Mouse (Mus musculus) embryonic facial prominence, embryonic 11.5 days (tissue): Measurements from ENCODE around the gene Obp2b. TPM values are rescaled to one million over a fixed set of nuclear protein-coding genes. Genes with fewer than 3 reads are reported as not detected.
"Not testable (repeated sequence)": the region's sequence is repeated elsewhere in the genome, so short reads cannot be mapped to it uniquely, and the experiment has no call there.

Experiments
- ATAC-seq: fragments of 200-750 bp; cut with Nextera tagmentation; replicated peaks from 2 replicates; pipeline ENCODE4 v1.8.0; 2017; ENCODE audit warnings: low read depth; ENCODE audit not compliant: insufficient number of reproducible peaks, low FRiP score, low TSS enrichment
- DNase-seq: peaks from one replicate; pipeline ENCODE4 v3.0.0-alpha.2; 2015; ENCODE audit warnings: low spot score
- H3K27ac ChIP-seq: fragments of 300-500 bp; sonication (generic); replicated peaks from 2 replicates; pipeline ENCODE4 v1.5.1; 2014; ENCODE audit warnings: mild to moderate bottlenecking, low read depth, low read length, control low read depth
- H3K27me3 ChIP-seq: fragments of 300-500 bp; sonication (generic); 2 replicates; pipeline ENCODE4 v1.6.1; 2014; ENCODE audit warnings: mild to moderate bottlenecking, low read length, moderate library complexity, mixed read lengths; ENCODE audit not compliant: control insufficient read depth, insufficient read depth
- H3K36me3 ChIP-seq: fragments of 300-500 bp; sonication (generic); replicated peaks from 2 replicates; pipeline ENCODE4 v1.6.1; 2014; ENCODE audit warnings: low read depth, mild to moderate bottlenecking, low read length, moderate library complexity, mixed read lengths; ENCODE audit not compliant: control insufficient read depth, insufficient read depth
- H3K4me1 ChIP-seq: fragments of 300-500 bp; sonication (generic); 2 replicates; pipeline ENCODE4 v1.6.1; 2014; ENCODE audit warnings: low read length, mixed read lengths; ENCODE audit not compliant: control insufficient read depth, insufficient read depth
- H3K4me2 ChIP-seq: fragments of 300-500 bp; sonication (generic); 2 replicates; pipeline ENCODE4 v1.6.1; 2014; ENCODE audit warnings: low read depth, mild to moderate bottlenecking, control low read depth, low read length, moderate library complexity
- H3K4me3 ChIP-seq: fragments of 300-500 bp; sonication (generic); 2 replicates; pipeline ENCODE4 v1.5.1; 2014; ENCODE audit warnings: low read depth, low read length, control low read depth
- H3K9ac ChIP-seq: fragments of 300-500 bp; sonication (generic); replicated peaks from 2 replicates; pipeline ENCODE4 v1.6.1; 2014; ENCODE audit warnings: mild to moderate bottlenecking, control low read depth, low read length
- H3K9me3 ChIP-seq: fragments of 300-500 bp; sonication (generic); replicated peaks from 2 replicates; pipeline ENCODE4 v1.6.1; 2016; ENCODE audit warnings: mild to moderate bottlenecking, low read length, inconsistent platforms, mixed read lengths; ENCODE audit not compliant: control insufficient read depth
- WGBS: fragments of 180-500 bp; shearing (Covaris S2); extraction: QIAGEN DNeasy Blood & Tissue Kit; methylation state at CpG from one replicate; pipeline ENCODE4 v1.1.7; 2014; 5-methylcytosine and 5-hydroxymethylcytosine counted together
- polyA plus RNA-seq: library from polyadenylated mRNA; unstranded; fragments of >200 nt; fragmentation: Nextera tagmentation; extraction: Ambion mirVana; gene quantifications from 2 replicates; pipeline ENCODE4 v1.2.1, GENCODE M21; 2014

Gene Obp2b
- polyA plus RNA-seq, 1 experiment from 2014 or later = not detected

DNA sequence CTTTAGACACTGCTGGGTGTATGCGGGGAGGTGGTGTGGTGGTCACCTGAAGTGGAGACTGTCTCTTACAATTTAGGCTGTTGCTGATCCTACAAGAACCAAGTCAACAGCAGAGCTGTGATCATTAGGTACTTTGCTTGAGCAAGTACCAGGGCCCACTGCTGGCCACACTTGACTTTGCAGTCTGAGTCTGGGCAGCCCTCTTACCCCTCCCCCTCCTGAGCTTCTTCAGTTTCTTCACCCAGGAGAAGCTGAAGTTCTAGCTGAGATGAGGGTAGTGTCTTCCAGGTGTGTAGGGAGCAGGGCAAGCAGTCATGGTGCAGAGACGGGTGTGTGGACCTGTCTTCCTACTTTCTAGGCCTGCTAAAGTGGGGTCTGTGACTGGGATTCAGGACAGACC lies 28.7 kb upstream of the Obp2b start:
- 69% methylated on average over 2 of the region's 2 CpGs for WGBS
- no peak overlapping the region for H3K9ac ChIP-seq
- ATAC-seq = no peak

DNA sequence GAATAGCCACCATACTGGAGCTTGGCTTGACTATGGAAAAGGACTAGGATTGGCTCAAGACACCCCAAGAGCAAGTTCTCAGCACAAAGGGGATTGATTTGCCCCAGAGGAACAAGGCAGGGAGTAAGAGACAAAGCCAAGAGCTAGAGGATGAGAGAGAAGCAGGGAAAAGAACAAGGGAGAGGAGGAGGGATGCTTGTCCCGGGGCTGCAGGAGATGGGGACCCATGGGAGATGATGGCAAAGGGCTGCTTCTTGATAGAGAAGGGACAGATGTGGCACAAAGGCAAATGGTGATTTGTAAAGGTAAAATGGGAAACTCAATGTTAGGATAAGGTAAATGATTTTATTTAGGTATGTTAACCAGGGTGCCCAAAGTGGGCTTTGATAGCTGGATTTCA lies 27.8 kb upstream of the Obp2b start:
- H3K9ac ChIP-seq, H3K4me3 ChIP-seq, ATAC-seq, H3K27ac ChIP-seq, H3K4me2 ChIP-seq, DNase-seq, H3K9me3 ChIP-seq, H3K4me1 ChIP-seq, H3K27me3 ChIP-seq, H3K36me3 ChIP-seq: not testable (repeated sequence)
- WGBS = 97% methylated on average over 1 of the region's 1 CpGs

More for the DNA sequence above, 28.7 kb upstream of the Obp2b start:
- Histone ChIP-seq H3K4me1 (no peaks in the 10 kb centered on the region), H3K27me3 (no peaks in the 10 kb centered on the region), H3K36me3 (no peaks in the 10 kb centered on the region), H3K27ac (no peak overlapping the region), H3K4me3 (no peak overlapping the region), H3K4me2 (no peak overlapping the region), H3K9me3 (no peaks in the 10 kb centered on the region)
- DNase-seq = peak; percentile 56

DNA sequence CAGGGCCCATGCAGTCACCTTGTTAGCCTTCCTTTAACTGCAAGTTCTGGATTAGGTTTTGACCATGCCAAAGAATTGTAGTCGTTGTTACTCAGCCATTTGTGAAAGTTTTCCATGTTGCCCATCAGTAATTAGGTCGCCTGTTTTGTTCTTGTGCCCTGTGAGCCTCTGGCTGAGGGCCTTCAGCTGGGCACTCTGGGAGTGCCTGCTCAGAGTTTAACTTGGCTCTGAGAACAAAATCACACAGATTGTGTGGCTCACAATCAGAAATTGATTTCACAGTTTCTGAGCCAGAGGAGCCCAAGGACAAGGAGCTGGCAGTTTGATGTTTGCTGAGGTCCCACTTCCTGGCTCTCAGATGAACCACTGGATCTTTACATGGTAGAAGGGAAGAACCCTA lies 27.0 kb upstream of the Obp2b start:
- not testable (repeated sequence) for H3K4me3 ChIP-seq, ATAC-seq, DNase-seq, H3K9me3 ChIP-seq, H3K27me3 ChIP-seq, H3K9ac ChIP-seq, H3K27ac ChIP-seq, H3K4me2 ChIP-seq, H3K36me3 ChIP-seq, H3K4me1 ChIP-seq
- 68% methylated on average over 2 of the region's 2 CpGs for WGBS

DNA sequence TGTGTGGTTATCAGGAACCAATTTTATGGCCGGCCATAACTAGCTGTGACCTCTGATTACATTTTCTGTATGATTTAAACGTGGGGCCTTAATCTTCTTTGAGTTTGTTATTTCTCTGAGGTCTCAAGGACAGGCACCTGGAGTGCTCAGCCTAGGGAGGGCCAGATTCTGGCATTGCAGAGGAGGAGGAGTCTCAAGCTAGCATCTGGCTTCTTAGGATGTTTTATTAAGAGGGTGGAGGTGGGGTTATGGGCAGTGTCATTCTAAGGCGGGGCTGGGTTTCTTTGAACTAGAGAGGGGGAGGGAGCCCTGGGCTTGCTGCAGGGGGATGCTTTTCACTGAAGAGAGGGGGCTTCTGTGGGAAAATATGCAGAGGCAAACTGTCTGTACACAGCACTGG lies 25.2 kb upstream of the Obp2b start:
- H3K36me3 ChIP-seq, H3K9ac ChIP-seq, H3K4me2 ChIP-seq, H3K27me3 ChIP-seq, H3K9me3 ChIP-seq, ATAC-seq, H3K27ac ChIP-seq, H3K4me1 ChIP-seq, H3K4me3 ChIP-seq: not testable (repeated sequence)
- peak; percentile 9 for DNase-seq
- 34% methylated on average over 3 of the region's 3 CpGs for WGBS

DNA sequence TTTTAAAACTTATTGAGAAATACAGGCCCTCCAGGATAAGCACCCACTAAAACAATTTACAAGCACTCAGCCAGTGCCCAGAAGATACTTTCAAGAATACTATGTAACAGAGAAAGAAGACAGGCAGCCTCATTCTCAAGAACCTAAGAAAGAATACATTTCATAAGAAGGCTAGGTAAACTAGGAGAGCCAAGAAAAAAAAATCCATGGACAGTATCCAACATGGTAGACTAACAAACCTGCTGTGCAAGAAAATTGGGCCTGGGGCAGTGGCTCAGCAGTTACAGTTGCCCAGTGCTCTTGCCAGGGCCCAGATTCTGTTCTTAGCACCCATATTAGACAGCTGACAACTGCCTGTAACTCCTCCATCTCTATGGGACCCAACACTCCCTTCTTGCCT lies 19.6 kb upstream of the Obp2b start:
- no peak for ATAC-seq

DNA sequence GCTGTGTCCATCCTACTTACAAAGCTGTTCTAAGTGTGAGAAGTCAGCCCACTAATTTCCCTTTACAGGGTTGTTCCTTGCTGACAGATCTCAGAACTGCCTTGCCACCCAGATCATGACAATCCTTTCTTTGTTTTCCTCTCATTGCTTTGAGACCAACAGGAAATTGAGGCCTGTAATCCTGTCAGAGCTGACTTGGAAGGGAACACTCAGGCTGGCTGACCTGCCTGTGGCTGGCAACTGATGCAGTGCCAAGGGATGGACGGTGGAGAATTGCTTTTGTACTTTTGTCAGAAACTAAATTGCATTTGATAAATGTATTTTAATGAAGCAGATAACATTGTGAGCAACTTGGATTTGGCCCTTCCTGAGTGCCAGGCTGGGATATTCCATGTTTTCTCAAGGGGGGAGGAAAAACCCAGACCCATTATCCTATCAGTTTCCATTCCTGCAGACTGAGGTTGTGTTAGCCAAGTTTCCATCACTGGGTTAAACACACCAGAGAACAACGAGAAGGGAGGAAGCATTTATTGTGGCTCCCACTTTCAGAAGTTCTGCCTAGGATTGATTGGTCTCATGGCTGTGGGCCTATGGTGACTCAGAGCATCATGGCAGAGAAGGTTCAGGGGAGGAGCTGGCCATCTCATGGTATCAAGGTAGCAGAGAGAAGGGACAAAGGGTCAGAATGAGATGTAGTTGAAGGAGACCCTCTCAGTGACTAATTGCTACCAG lies 3.4 kb upstream of the Obp2b start:
- Histone ChIP-seq H3K9me3 (no peaks in the 10 kb centered on the region), H3K4me1 (no peaks in the 10 kb centered on the region), H3K4me2 (no peak overlapping the region), H3K27me3 (no peaks in the 10 kb centered on the region), H3K27ac (no peak overlapping the region), H3K9ac (no peak overlapping the region), H3K4me3 (no peak overlapping the region), H3K36me3 (no peaks in the 10 kb centered on the region)
- 46% methylated on average over 2 of the region's 2 CpGs for WGBS
- DNase-seq (no peak), ATAC-seq (no peak)

More for the DNA sequence above, 19.6 kb upstream of the Obp2b start:
- no peak overlapping the region for H3K4me3 ChIP-seq
- DNase-seq = no peak
- no peaks in the 10 kb centered on the region for H3K27me3 ChIP-seq
- H3K4me2 ChIP-seq = no peak overlapping the region
- no peak overlapping the region for H3K9ac ChIP-seq
- no peak overlapping the region for H3K27ac ChIP-seq
- no peaks in the 10 kb centered on the region for H3K4me1 ChIP-seq
- no peaks in the 10 kb centered on the region for H3K36me3 ChIP-seq
- H3K9me3 ChIP-seq = no peaks in the 10 kb centered on the region

DNA sequence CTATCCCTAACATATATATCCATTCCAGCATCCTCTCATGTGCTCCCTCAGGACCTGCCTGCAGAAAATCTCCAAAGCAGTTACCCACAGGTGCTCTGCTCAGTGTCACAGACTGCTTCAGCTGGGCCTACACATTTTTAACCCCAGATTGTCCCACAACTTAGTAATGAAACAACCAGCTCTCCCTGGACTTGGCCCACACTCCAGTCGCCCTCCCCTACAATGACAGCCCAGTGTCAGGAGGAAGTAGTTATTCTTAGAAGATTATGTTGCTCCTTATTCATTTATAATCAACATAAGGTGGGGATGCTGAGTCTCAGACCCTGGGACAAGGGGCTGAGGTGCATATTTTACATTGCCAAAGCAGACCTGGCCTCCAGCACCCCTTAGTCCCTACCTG lies 4.9 kb downstream of the Obp2b start:
- WGBS = 56% methylated on average over 1 of the region's 1 CpGs
- H3K4me1 ChIP-seq = no peaks in the 10 kb centered on the region
- H3K9me3 ChIP-seq = no peaks in the 10 kb centered on the region
- no peak overlapping the region for H3K27ac ChIP-seq
- no peak overlapping the region for H3K9ac ChIP-seq
- H3K27me3 ChIP-seq = no peaks in the 10 kb centered on the region
- no peak overlapping the region for H3K4me2 ChIP-seq
- no peak overlapping the region for H3K4me3 ChIP-seq
- DNase-seq = no peak
- no peak for ATAC-seq
- no peaks in the 10 kb centered on the region for H3K36me3 ChIP-seq

DNA sequence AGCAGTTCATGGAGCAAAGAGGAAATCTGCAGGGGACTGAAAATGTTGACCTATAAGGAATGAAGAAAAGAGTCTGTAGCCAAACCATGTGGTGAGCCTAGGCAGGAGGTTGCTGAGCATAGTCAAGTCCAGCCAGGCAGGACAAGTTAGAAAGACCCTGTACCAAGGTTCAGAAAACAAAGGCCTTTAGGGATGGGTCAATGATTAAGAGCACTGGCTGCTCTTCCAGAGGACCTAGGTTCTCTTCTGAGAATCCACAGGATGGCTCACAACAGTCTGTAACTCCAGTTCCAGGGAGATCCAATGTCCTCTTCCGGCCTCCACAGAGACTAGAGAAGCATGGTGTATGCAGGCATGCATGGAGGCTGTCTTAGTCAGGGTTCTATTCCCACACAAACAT lies 17.4 kb downstream of the Obp2b start:
- DNase-seq (no peak), ATAC-seq (no peak)
- 80% methylated on average over 1 of the region's 1 CpGs for WGBS
- Histone ChIP-seq H3K36me3 (no peaks in the 10 kb centered on the region), H3K27me3 (no peaks in the 10 kb centered on the region), H3K27ac (no peak overlapping the region), H3K4me3 (no peak overlapping the region), H3K4me2 (no peak overlapping the region), H3K4me1 (no peaks in the 10 kb centered on the region), H3K9me3 (no peaks in the 10 kb centered on the region), H3K9ac (no peak overlapping the region)
